In genomic region chr7:98389656-98390055, GRCm38 (mm10) we compare ENCODE assay signal across 32 mouse cellular contexts. TPM values are rescaled to one million over a fixed set of nuclear protein-coding genes. Genes with fewer than 3 reads are reported as not detected.
DNase-seq lines count a peak whose midpoint lies in the region; ATAC-seq lines count a peak whose summit lies in the region.
"Had no signal": no experiment of that assay in that cellular context is flagged by ENCODE, and none has a peak within 500 bp of the region (broad histone marks: within the 10 kb centered on the region; RNA-seq: fewer than 3 reads in every experiment).

No protein-coding gene starts in this region.

- H3K9me3 ChIP-seq in forebrain, embryonic 16.5 days (ENCODE audit: control insufficient read depth, low read length): no peaks in the 10 kb centered on the region
- no peaks in the 10 kb centered on the region for H3K9me3 ChIP-seq in forebrain, embryonic 13.5 days (replicated peaks)
- H3K9me3 ChIP-seq in kidney, embryonic 15.5 days (replicated peaks): no peaks in the 10 kb centered on the region
- H3K9me3 ChIP-seq in neural tube, embryonic 13.5 days: no peaks in the 10 kb centered on the region; the same call in 1 of the 2 replicates
- H3K9me3 ChIP-seq in heart, embryonic 10.5 days: 0 out of 2 replicates have a peak, but pooled peaks cover 4% of the 10 kb centered on the region
- H3K9me3 ChIP-seq: embryonic facial prominence, embryonic 12.5 days; forebrain, embryonic 10.5 days; heart, embryonic 12.5 days; limb, embryonic 13.5 days; liver, embryonic 13.5 days; midbrain, embryonic 12.5 days had no signal

- ATAC-seq in forebrain, embryonic 16.5 days: no peak
- no peak for ATAC-seq in forebrain, embryonic 13.5 days
- ATAC-seq in kidney, embryonic 15.5 days (replicated peaks; ENCODE audit: low FRiP score): no peak
- ATAC-seq in neural tube, embryonic 13.5 days (ENCODE audit: low read depth): no peak
- ATAC-seq: Patski had no signal

- H3K27me3 ChIP-seq in forebrain, embryonic 16.5 days (replicated peaks; ENCODE audit: control insufficient read depth, insufficient read depth, low read length): no peaks in the 10 kb centered on the region
- H3K27me3 ChIP-seq in forebrain, embryonic 13.5 days: no peaks in the 10 kb centered on the region
- no peaks in the 10 kb centered on the region for H3K27me3 ChIP-seq in kidney, embryonic 15.5 days
- H3K27me3 ChIP-seq in neural tube, embryonic 13.5 days: no peaks in the 10 kb centered on the region
- 0 out of 2 replicates have a peak, but pooled peaks cover 5% of the 10 kb centered on the region for H3K27me3 ChIP-seq in heart, embryonic 10.5 days (ENCODE audit: insufficient read depth, poor library complexity, severe bottlenecking)
- H3K27me3 ChIP-seq: embryonic facial prominence, embryonic 12.5 days; heart, embryonic 12.5 days; limb, embryonic 13.5 days; liver, embryonic 13.5 days; midbrain, embryonic 12.5 days; Patski had no signal

- H3K4me2 ChIP-seq in forebrain, embryonic 16.5 days (ENCODE audit: low read length): no peak overlapping the region
- H3K4me2 ChIP-seq in forebrain, embryonic 13.5 days: no peak overlapping the region
- no peak overlapping the region for H3K4me2 ChIP-seq in kidney, embryonic 15.5 days
- no peak overlapping the region for H3K4me2 ChIP-seq in neural tube, embryonic 13.5 days
- H3K4me2 ChIP-seq: embryonic facial prominence, embryonic 12.5 days; heart, embryonic 12.5 days; limb, embryonic 13.5 days; liver, embryonic 13.5 days; midbrain, embryonic 12.5 days had no signal

- peak; percentile 54 for DNase-seq in kidney, adult 11 months
- DNase-seq in neural tube, embryonic 10.5 days (ENCODE audit: extremely low spot score, low spot score): no peak
- DNase-seq in kidney, postnatal 36 days: peak; percentile 65 to 68
- no peak for DNase-seq in heart, embryonic 10.5 days (ENCODE audit: low spot score)
- DNase-seq: cerebellum, adult 8-10 months; cerebellum, postnatal 25 days; embryo, embryonic 11 days; heart, postnatal 4 days; liver, embryonic 13.5 days; lung, adult 18-20 months; lung, postnatal 4 days; right cerebral cortex, postnatal 14 days; thymus, postnatal 14 days had no signal

- WGBS in forebrain, embryonic 16.5 days: 82% methylated on average over 9 of the region's 9 CpGs
- 83% methylated on average over 9 of the region's 9 CpGs for WGBS in forebrain, embryonic 13.5 days
- WGBS in kidney, embryonic 15.5 days: 85% methylated on average over 9 of the region's 9 CpGs
- 86% methylated on average over 9 of the region's 9 CpGs for WGBS in neural tube, embryonic 13.5 days
- WGBS in heart, embryonic 10.5 days: 83% methylated on average over 9 of the region's 9 CpGs

- H3K36me3 ChIP-seq in forebrain, embryonic 16.5 days (ENCODE audit: control insufficient read depth, insufficient read depth): no peaks in the 10 kb centered on the region
- no peaks in the 10 kb centered on the region for H3K36me3 ChIP-seq in forebrain, embryonic 13.5 days (ENCODE audit: poor library complexity, severe bottlenecking)
- H3K36me3 ChIP-seq in kidney, embryonic 15.5 days: no peaks in the 10 kb centered on the region
- no peaks in the 10 kb centered on the region for H3K36me3 ChIP-seq in neural tube, embryonic 13.5 days
- H3K36me3 ChIP-seq in heart, embryonic 10.5 days: no peaks in the 10 kb centered on the region
- H3K36me3 ChIP-seq: embryonic facial prominence, embryonic 12.5 days; forebrain, embryonic 10.5 days; heart, embryonic 12.5 days; limb, embryonic 13.5 days; liver, embryonic 13.5 days; midbrain, embryonic 12.5 days had no signal

- no peak overlapping the region for H3K9ac ChIP-seq in forebrain, embryonic 16.5 days (replicated peaks; ENCODE audit: low read depth, low read length)
- no peak overlapping the region for H3K9ac ChIP-seq in forebrain, embryonic 13.5 days
- no peak overlapping the region for H3K9ac ChIP-seq in kidney, embryonic 15.5 days
- H3K9ac ChIP-seq in neural tube, embryonic 13.5 days: no peak overlapping the region
- H3K9ac ChIP-seq: embryonic facial prominence, embryonic 12.5 days; heart, embryonic 12.5 days; limb, embryonic 13.5 days; liver, embryonic 13.5 days; midbrain, embryonic 12.5 days had no signal

- peaks cover 21% of the 10 kb centered on the region for H3K4me1 ChIP-seq in forebrain, embryonic 16.5 days (replicated peaks; ENCODE audit: control insufficient read depth, insufficient read depth, low read length)
- H3K4me1 ChIP-seq in forebrain, embryonic 13.5 days: peaks cover 18% of the 10 kb centered on the region; the same call in 1 of the 2 replicates
- peaks cover 14% of the 10 kb centered on the region for H3K4me1 ChIP-seq in kidney, embryonic 15.5 days
- H3K4me1 ChIP-seq in neural tube, embryonic 13.5 days (replicated peaks): peaks cover 15% of the 10 kb centered on the region
- H3K4me1 ChIP-seq in heart, embryonic 10.5 days: 0 out of 2 replicates have a peak, but pooled peaks cover 2% of the 10 kb centered on the region
- H3K4me1 ChIP-seq: forebrain, embryonic 10.5 days had no signal

- 0 out of 2 replicates have a peak overlapping the region, but pooled peaks have one; percentile 34 for H3K27ac ChIP-seq in forebrain, embryonic 16.5 days (ENCODE audit: low read length)
- H3K27ac ChIP-seq in forebrain, embryonic 13.5 days: no peak overlapping the region; the same call in 1 of the 2 replicates
- no peak overlapping the region for H3K27ac ChIP-seq in kidney, embryonic 15.5 days
- H3K27ac ChIP-seq in neural tube, embryonic 13.5 days (replicated peaks): peak overlapping the region; percentile 23; the same call in 1 of the 2 replicates
- H3K27ac ChIP-seq in heart, embryonic 10.5 days: no peak overlapping the region
- H3K27ac ChIP-seq: embryonic facial prominence, embryonic 12.5 days; forebrain, embryonic 10.5 days; kidney, postnatal 0 days; left cerebral cortex, adult 2 months; limb, embryonic 13.5 days; liver, embryonic 13.5 days; midbrain, embryonic 12.5 days had no signal

- no peak overlapping the region for H3K4me3 ChIP-seq in forebrain, embryonic 16.5 days (replicated peaks; ENCODE audit: low read length)
- H3K4me3 ChIP-seq in forebrain, embryonic 13.5 days: no peak overlapping the region
- H3K4me3 ChIP-seq in kidney, embryonic 15.5 days (replicated peaks): no peak overlapping the region
- no peak overlapping the region for H3K4me3 ChIP-seq in neural tube, embryonic 13.5 days
- no peak overlapping the region for H3K4me3 ChIP-seq in heart, embryonic 10.5 days
- H3K4me3 ChIP-seq: embryonic facial prominence, embryonic 12.5 days; forebrain, embryonic 10.5 days; heart, embryonic 12.5 days; layer of hippocampus, adult 2 months; left cerebral cortex, adult 2 months; limb, embryonic 13.5 days; liver, embryonic 13.5 days; megakaryocyte, embryonic 14.5 days; midbrain, embryonic 12.5 days; myocyte had no signal

RNA-seq across cellular contexts. Expression of gene Tsku, which starts 28.5 kb away (rescaled TPM):
- 7.9 and 8.0 TPM in 2 replicates for polyA plus RNA-seq in forebrain, embryonic 16.5 days (2015; fragmentation: Nextera tagmentation; extraction: Ambion mirVana)
- polyA plus RNA-seq in forebrain, embryonic 13.5 days (2015; fragmentation: Nextera tagmentation; extraction: Ambion mirVana): 6.4 and 7.6 TPM in 2 replicates
- 8.7 and 10.0 TPM in 2 replicates for polyA plus RNA-seq in kidney, embryonic 15.5 days (2015; fragmentation: Nextera tagmentation; extraction: Ambion mirVana)
- 6.9 and 8.1 TPM in 2 replicates for polyA plus RNA-seq in neural tube, embryonic 13.5 days (2015; fragmentation: Nextera tagmentation; extraction: Ambion mirVana)
- polyA plus RNA-seq in heart, embryonic 10.5 days (2016; fragmentation: Nextera tagmentation; extraction: Ambion mirVana): 5.6 and 5.7 TPM in 2 replicates

RNA-seq across cellular contexts. Expression of gene Gucy2d, which starts 50.6 kb away (rescaled TPM):
- polyA plus RNA-seq in forebrain, embryonic 16.5 days (2015; fragmentation: Nextera tagmentation; extraction: Ambion mirVana): not detected in 2 replicates
- polyA plus RNA-seq in forebrain, embryonic 13.5 days (2015; fragmentation: Nextera tagmentation; extraction: Ambion mirVana): not detected in 2 replicates
- 0.10 TPM in 1 of 2 replicates, not detected in the other for polyA plus RNA-seq in kidney, embryonic 15.5 days (2015; fragmentation: Nextera tagmentation; extraction: Ambion mirVana)
- polyA plus RNA-seq in neural tube, embryonic 13.5 days (2015; fragmentation: Nextera tagmentation; extraction: Ambion mirVana): 0.43 TPM in 1 of 2 replicates, not detected in the other
- polyA plus RNA-seq in heart, embryonic 10.5 days (2016; fragmentation: Nextera tagmentation; extraction: Ambion mirVana): not detected in 2 replicates
- polyA plus RNA-seq: forebrain, embryonic 10.5 days; heart, embryonic 12.5 days; kidney, postnatal 0 days; limb, embryonic 13.5 days; liver, embryonic 13.5 days; lung, postnatal 0 days; midbrain, embryonic 12.5 days; midbrain, postnatal 0 days; myocyte; Patski; small intestine, adult 2 months; stomach, embryonic 14.5 days had no signal

Comparison
In these comparisons a context has a peak if more than half of its experiments do, and no peak if none do; other contexts are left out.
1. H3K27ac ChIP-seq: peak in forebrain, embryonic 16.5 days (single experiment) and neural tube, embryonic 13.5 days (single experiment); none in forebrain, embryonic 13.5 days (single experiment), kidney, embryonic 15.5 days (single experiment) and heart, embryonic 10.5 days (single experiment).
2. DNase-seq: peak in kidney, adult 11 months (single experiment) and kidney, postnatal 36 days (2 of 2); none in neural tube, embryonic 10.5 days (single experiment) and heart, embryonic 10.5 days (single experiment).